Mouse (Mus musculus): ENCODE results near the gene Vcan. TPM values are rescaled to one million over a fixed set of nuclear protein-coding genes. Genes with fewer than 3 reads are reported as not detected.
A peak's percentile ranks its signal among the peaks of the same experiment; 100 is the strongest.
"Not testable (repeated sequence)": the region's sequence is repeated elsewhere in the genome, so short reads cannot be mapped to it uniquely, and the experiment has no call there.

Vcan gene
- polyA plus RNA-seq, 1 experiment from 2014 or later = 36.8 TPM

DNA sequence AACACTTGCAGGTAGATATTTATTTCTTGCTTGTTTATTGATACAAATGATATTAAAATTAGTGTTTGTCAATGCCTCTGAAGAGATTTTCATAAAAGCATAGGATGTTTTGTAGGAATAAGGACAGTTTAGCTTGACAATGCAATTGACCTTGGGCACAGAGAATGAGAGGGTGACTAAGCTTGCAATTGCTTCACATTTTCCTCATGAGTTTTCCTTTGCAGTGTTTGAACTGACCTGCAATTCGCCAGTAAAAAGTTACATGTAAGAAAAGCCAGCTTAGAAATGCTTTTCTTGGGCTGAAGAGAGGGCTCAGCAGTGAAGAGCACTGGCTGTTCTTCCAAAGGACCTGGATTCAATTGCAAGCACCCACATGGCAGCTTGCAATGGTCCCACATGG is 34.8 kb upstream of the Vcan start:
- no peak overlapping the region for H3K27ac ChIP-seq

DNA sequence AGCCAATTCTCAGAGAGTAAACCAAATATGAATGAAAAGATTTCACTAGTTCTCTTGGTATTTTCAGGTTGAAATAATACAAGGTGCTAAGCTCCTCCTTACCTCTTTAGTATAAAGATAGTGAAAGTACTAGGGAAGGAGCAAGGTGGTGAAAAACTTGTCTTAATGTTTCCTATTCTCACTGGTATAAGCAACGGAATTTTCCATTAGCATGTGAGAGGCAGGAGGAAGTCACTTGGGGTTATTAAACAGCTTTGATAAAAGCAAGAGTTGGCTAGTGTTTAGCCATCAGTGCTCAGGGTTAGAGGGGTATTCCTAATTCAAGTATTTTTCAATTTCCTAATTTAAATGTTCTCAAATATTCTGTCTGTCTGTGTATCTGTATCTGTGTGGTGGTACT is 24.2 kb upstream of the Vcan start:
- Histone ChIP-seq H3K4me3 (replicated peaks; ENCODE audit: low read depth, low read length) (no peak overlapping the region), H3K36me3 (ENCODE audit: insufficient read depth, low read length) (no peaks in the 10 kb centered on the region), H3K27me3 (ENCODE audit: insufficient read depth, low read length) (no peaks in the 10 kb centered on the region), H3K27ac (no peak overlapping the region), H3K9ac (ENCODE audit: low read depth, low read length) (no peak overlapping the region), H3K4me2 (ENCODE audit: low read length) (no peak overlapping the region), H3K4me1 (replicated peaks; ENCODE audit: insufficient read depth, low read length) (no peaks in the 10 kb centered on the region), H3K9me3 (replicated peaks; ENCODE audit: low read length) (no peaks in the 10 kb centered on the region)
- no peak for ATAC-seq (replicated peaks; ENCODE audit: low FRiP score, low read depth)
- 73% methylated on average over 1 of the region's 1 CpGs for WGBS
- DNase-seq (ENCODE audit: low spot score) = no peak
- TF ChIP-seq CTCF (IDR thresholded peaks at IDR 0.05; ENCODE audit: low read depth) = no peak

More for the DNA sequence above, 34.8 kb upstream of the Vcan start:
- WGBS = 93% methylated on average over 1 of the region's 1 CpGs
- ATAC-seq (replicated peaks; ENCODE audit: low FRiP score, low read depth) (no peak), DNase-seq (ENCODE audit: low spot score) (no peak)
- H3K9ac ChIP-seq (ENCODE audit: low read depth, low read length) = no peak overlapping the region
- TF ChIP-seq CTCF (IDR thresholded peaks at IDR 0.05; ENCODE audit: low read depth) = no peak
- no peaks in the 10 kb centered on the region for H3K27me3 ChIP-seq (ENCODE audit: insufficient read depth, low read length)
- H3K9me3 ChIP-seq (replicated peaks; ENCODE audit: low read length) = no peaks in the 10 kb centered on the region
- no peaks in the 10 kb centered on the region for H3K36me3 ChIP-seq (ENCODE audit: insufficient read depth, low read length)
- no peak overlapping the region for H3K4me3 ChIP-seq (replicated peaks; ENCODE audit: low read depth, low read length)
- no peak overlapping the region for H3K4me2 ChIP-seq (ENCODE audit: low read length)
- H3K4me1 ChIP-seq (replicated peaks; ENCODE audit: insufficient read depth, low read length) = no peaks in the 10 kb centered on the region

DNA sequence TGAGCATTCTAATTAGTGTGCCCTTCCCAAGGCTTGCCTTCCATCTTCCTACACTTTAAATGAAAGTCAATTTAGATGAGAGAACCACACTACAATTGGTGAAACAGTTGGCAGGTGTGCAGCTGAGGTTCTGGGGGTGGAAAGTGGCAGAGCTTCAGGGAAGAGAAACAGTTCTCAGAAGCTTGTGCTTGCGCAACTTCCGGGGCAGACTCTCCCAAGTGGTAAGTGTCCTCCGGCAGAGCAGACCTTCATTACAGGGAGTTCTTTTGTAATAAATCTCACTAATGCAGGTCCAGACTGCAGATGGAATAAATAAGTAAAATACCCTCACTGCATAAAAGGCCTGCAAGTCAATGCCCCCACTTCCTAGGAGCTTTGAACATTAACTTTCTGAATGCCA is 23.7 kb upstream of the Vcan start:
- Histone ChIP-seq H3K4me1 (replicated peaks; ENCODE audit: insufficient read depth, low read length) (no peaks in the 10 kb centered on the region), H3K9me3 (replicated peaks; ENCODE audit: low read length) (no peaks in the 10 kb centered on the region), H3K27me3 (ENCODE audit: insufficient read depth, low read length) (no peaks in the 10 kb centered on the region), H3K36me3 (ENCODE audit: insufficient read depth, low read length) (no peaks in the 10 kb centered on the region), H3K27ac (no peak overlapping the region), H3K4me2 (ENCODE audit: low read length) (no peak overlapping the region), H3K4me3 (replicated peaks; ENCODE audit: low read depth, low read length) (no peak overlapping the region), H3K9ac (ENCODE audit: low read depth, low read length) (no peak overlapping the region)
- 90% methylated on average over 3 of the region's 3 CpGs for WGBS
- no peak for TF ChIP-seq CTCF (IDR thresholded peaks at IDR 0.05; ENCODE audit: low read depth)
- DNase-seq (ENCODE audit: low spot score) = no peak
- ATAC-seq (replicated peaks; ENCODE audit: low FRiP score, low read depth) = no peak

DNA sequence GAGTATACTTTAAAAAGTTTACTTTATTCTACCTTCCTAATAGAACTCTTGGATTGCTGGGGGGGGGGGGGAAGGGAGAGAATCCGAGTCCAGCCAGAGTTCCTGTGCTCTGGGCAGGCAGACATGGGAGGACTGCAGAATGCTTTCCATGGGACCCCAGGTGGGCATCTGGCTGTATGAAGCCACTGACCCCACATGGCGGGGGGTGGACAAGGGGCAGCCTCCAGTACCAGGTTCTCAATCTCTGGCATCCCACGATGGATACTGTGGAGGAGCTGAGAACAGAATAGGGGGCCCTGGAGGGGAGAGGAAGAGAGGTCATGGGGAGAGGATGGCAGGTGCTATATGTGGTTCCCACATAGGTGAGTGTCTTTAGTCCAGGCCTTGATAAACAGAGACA is 20.0 kb upstream of the Vcan start:
- Histone ChIP-seq H3K9ac (ENCODE audit: low read depth, low read length) (no peak overlapping the region), H3K36me3 (ENCODE audit: insufficient read depth, low read length) (no peaks in the 10 kb centered on the region), H3K27ac (no peak overlapping the region), H3K4me2 (ENCODE audit: low read length) (no peak overlapping the region), H3K4me3 (replicated peaks; ENCODE audit: low read depth, low read length) (no peak overlapping the region), H3K4me1 (replicated peaks; ENCODE audit: insufficient read depth, low read length) (no peaks in the 10 kb centered on the region), H3K9me3 (replicated peaks; ENCODE audit: low read length) (no peaks in the 10 kb centered on the region), H3K27me3 (ENCODE audit: insufficient read depth, low read length) (no peaks in the 10 kb centered on the region)
- 74% methylated on average over 3 of the region's 3 CpGs for WGBS
- DNase-seq (ENCODE audit: low spot score) (no peak), ATAC-seq (replicated peaks; ENCODE audit: low FRiP score, low read depth) (no peak)
- TF ChIP-seq CTCF (IDR thresholded peaks at IDR 0.05; ENCODE audit: low read depth) = no peak

DNA sequence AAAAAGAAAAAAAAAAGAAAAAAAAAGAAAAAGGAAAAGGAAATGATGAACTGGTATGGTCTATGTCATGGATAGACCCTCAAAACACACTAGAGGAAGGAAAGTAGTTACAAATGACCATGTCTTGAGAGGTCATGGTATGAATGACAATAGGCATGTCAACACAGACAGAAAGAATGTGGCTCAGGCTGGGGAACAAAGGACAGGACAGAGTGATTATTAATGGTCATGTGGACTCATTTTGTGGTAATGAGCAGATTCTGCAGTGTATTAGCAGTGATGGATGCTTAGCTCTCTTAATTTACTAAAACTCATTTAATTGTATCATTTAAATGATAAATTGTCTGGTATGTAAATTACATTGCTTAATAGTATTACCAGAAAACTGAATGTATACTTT is 14.0 kb upstream of the Vcan start:
- Histone ChIP-seq H3K27me3 (ENCODE audit: insufficient read depth, low read length) (no peaks in the 10 kb centered on the region), H3K4me3 (replicated peaks; ENCODE audit: low read depth, low read length) (no peak overlapping the region), H3K4me1 (replicated peaks; ENCODE audit: insufficient read depth, low read length) (no peaks in the 10 kb centered on the region), H3K4me2 (ENCODE audit: low read length) (no peak overlapping the region), H3K9ac (ENCODE audit: low read depth, low read length) (no peak overlapping the region), H3K9me3 (replicated peaks; ENCODE audit: low read length) (no peaks in the 10 kb centered on the region), H3K27ac (no peak overlapping the region), H3K36me3 (ENCODE audit: insufficient read depth, low read length) (no peaks in the 10 kb centered on the region)
- TF ChIP-seq CTCF (IDR thresholded peaks at IDR 0.05; ENCODE audit: low read depth) = no peak
- no peak for ATAC-seq (replicated peaks; ENCODE audit: low FRiP score, low read depth)
- no peak for DNase-seq (ENCODE audit: low spot score)

DNA sequence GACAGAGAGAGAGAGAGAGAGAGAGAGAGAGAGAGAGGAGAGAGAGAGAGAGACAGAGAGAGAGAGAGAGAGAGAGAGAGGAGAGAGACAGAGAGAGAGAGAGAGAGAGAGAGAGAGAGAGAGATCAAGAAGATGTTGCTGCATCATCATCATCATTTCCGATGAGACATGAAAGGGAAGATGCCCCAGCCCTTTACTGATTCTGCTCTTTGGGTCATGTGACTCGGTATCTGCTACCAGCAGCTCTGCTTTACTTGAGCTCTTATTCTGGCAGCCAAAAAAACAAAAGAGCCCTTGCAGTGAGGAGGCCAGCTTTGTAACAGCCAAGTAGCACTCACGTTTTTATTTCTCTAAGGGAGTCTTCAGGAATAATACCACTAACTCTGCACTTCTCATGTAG is 8.3 kb upstream of the Vcan start:
- not testable (repeated sequence) for H3K4me1 ChIP-seq (replicated peaks; ENCODE audit: insufficient read depth, low read length); H3K4me3 ChIP-seq (replicated peaks; ENCODE audit: low read depth, low read length); DNase-seq (ENCODE audit: low spot score); H3K36me3 ChIP-seq (ENCODE audit: insufficient read depth, low read length); H3K9me3 ChIP-seq (replicated peaks; ENCODE audit: low read length); ATAC-seq (replicated peaks; ENCODE audit: low FRiP score, low read depth); H3K27me3 ChIP-seq (ENCODE audit: insufficient read depth, low read length); H3K27ac ChIP-seq; H3K9ac ChIP-seq (ENCODE audit: low read depth, low read length); H3K4me2 ChIP-seq (ENCODE audit: low read length)
- 33% methylated on average over 3 of the region's 3 CpGs for WGBS

DNA sequence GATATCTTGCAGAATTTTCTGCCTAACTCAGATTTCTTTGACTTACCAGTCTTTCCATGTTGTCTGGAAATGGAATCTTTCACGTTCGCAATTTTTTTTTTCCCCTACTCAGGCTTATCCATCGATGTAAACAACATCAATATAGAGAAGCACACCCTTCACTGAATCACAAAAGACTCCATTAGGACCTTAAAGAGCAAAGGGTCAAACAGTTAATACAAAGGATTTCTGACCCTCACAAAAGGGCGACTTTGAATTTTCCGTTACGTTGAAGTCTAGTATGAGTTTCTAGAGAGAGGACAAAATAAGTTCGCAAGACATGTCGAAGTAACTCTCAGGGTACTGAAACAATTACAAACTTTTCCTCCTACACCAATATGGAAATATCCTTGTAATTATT is 892 bp upstream of the Vcan start:
- WGBS = 24% methylated on average over 8 of the region's 8 CpGs
- DNase-seq (ENCODE audit: low spot score) (no peak), ATAC-seq (replicated peaks; ENCODE audit: low FRiP score, low read depth) (no peak)
- Histone ChIP-seq H3K9me3 (replicated peaks; ENCODE audit: low read length) (no peaks in the 10 kb centered on the region), H3K36me3 (ENCODE audit: insufficient read depth, low read length) (no peaks in the 10 kb centered on the region), H3K27me3 (ENCODE audit: insufficient read depth, low read length) (no peaks in the 10 kb centered on the region), H3K4me3 (replicated peaks; ENCODE audit: low read depth, low read length) (peak overlapping the region; percentile 48; the same call in 1 of the 2 replicates), H3K4me1 (replicated peaks; ENCODE audit: insufficient read depth, low read length) (no peaks in the 10 kb centered on the region), H3K27ac (no peak overlapping the region), H3K9ac (ENCODE audit: low read depth, low read length) (no peak overlapping the region), H3K4me2 (ENCODE audit: low read length) (peak overlapping the region; percentile 94)
- TF ChIP-seq CTCF (IDR thresholded peaks at IDR 0.05; ENCODE audit: low read depth) = no peak
